Mouse (Mus musculus): ENCODE results near the gene Rsad2. TPM values are rescaled to one million over a fixed set of nuclear protein-coding genes. Genes with fewer than 3 reads are reported as not detected.
A peak's percentile ranks its signal among the peaks of the same experiment; 100 is the strongest.

Gene Rsad2
- polyA plus RNA-seq, 1 experiment = 2.9 TPM

DNA sequence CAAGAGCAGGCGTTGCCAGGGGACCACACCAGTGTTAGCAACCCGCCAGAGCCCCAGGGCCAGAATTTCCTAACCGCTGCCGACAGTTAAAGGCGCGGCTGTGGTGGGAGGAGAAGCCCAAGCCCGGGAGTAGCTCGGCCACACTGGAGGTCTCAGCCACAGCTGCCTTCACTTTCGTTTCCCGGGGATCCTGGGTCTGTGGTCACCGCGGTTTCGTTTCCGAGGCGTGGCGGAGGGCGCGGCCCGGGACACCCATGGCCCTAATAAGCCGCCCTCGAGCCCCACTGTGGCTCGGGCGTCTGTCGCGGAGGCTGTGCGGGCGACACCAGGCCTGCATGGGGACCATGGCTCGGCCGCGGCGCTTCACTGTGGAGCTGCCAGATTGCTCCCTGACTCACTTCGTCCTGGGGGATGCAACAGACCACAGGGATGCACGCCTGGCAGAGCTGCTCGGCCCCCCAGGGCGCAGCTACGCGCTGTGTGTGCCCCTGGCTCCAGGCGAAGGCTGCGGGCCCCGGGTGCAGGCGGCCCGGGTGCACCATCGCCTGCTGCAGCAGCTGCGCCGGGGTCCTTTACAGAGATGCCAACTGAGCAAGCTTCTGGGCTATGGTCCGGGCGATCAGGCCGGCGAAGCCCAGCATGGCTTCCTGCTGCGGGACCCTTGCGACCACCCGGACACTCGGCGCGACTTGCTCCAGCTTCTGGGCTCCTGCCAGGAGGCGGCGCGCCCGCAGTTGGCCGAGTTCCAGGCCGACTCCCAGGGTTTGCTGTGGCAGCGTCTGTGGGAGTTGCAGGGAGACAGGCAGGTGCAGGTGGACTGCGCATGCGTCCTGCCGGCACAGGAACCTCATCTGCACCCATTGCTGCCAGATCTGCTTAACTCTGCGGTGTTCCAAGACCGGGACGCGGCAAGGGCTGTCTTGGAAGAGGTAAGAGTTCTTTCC is 13.1 kb upstream of the Rsad2 start, which contains the start of gene Cmpk2:
TSS of gene Cmpk2 (plus strand) at position 107 of the 944 bp plus-strand sequence.
- peak; percentile 81 for DNase-seq
- under 1% methylated on average over 69 of the region's 69 CpGs for WGBS
- 0 out of 2 replicates have a peak, but pooled peaks have one; percentile 15 for TF ChIP-seq CTCF (IDR thresholded peaks at IDR 0.05; ENCODE audit: borderline replicate concordance, control insufficient read depth, extremely low read depth, insufficient read depth, low read length, poor library complexity)
- TF ChIP-seq POLR2A (IDR thresholded peaks at IDR 0.05; ENCODE audit: control insufficient read depth, extremely low read depth, insufficient read depth, low read length, poor library complexity) = peak; percentile 17; the same call in 1 of the 2 replicates
- H3K27me3 ChIP-seq (ENCODE audit: control insufficient read depth, insufficient read depth, low read length) = no peaks in the 10 kb centered on the region
- H3K4me3 ChIP-seq (ENCODE audit: control insufficient read depth, insufficient read depth, low read length) = peak within 1 kb of the TSS; percentile 83
- H3K27ac ChIP-seq (ENCODE audit: control insufficient read depth, insufficient read depth, low read length) = no peak within 1 kb of the TSS
- no peaks in the 10 kb centered on the region for H3K36me3 ChIP-seq (ENCODE audit: control insufficient read depth, insufficient read depth, low read length)
- H3K4me1 ChIP-seq (replicated peaks; ENCODE audit: control insufficient read depth, insufficient read depth, low read length) = peaks cover 12% of the 10 kb centered on the region

GRCm38 (mm10) chr12:26465600-26465999 is 9.3 kb upstream of the Rsad2 start:
- H3K4me3 ChIP-seq (ENCODE audit: control insufficient read depth, insufficient read depth, low read length) = no peak overlapping the region
- DNase-seq = no peak
- H3K27me3 ChIP-seq (ENCODE audit: control insufficient read depth, insufficient read depth, low read length) = no peaks in the 10 kb centered on the region
- no peaks in the 10 kb centered on the region for H3K36me3 ChIP-seq (ENCODE audit: control insufficient read depth, insufficient read depth, low read length)
- H3K4me1 ChIP-seq (replicated peaks; ENCODE audit: control insufficient read depth, insufficient read depth, low read length) = peaks cover 9% of the 10 kb centered on the region
- no peak overlapping the region for H3K27ac ChIP-seq (ENCODE audit: control insufficient read depth, insufficient read depth, low read length)
- 75% methylated on average over 5 of the region's 5 CpGs for WGBS
- TF ChIP-seq CTCF (IDR thresholded peaks at IDR 0.05; ENCODE audit: borderline replicate concordance, control insufficient read depth, extremely low read depth, insufficient read depth, low read length, poor library complexity) (no peak), POLR2A (IDR thresholded peaks at IDR 0.05; ENCODE audit: control insufficient read depth, extremely low read depth, insufficient read depth, low read length, poor library complexity) (no peak)

GRCm38 (mm10) chr12:26460091-26460490 is 3.8 kb upstream of the Rsad2 start:
- TF ChIP-seq POLR2A (IDR thresholded peaks at IDR 0.05; ENCODE audit: control insufficient read depth, extremely low read depth, insufficient read depth, low read length, poor library complexity) (no peak), CTCF (IDR thresholded peaks at IDR 0.05; ENCODE audit: borderline replicate concordance, control insufficient read depth, extremely low read depth, insufficient read depth, low read length, poor library complexity) (no peak)

GRCm38 (mm10) chr12:26454682-26455081 is 1.6 kb downstream of the Rsad2 start:
- 70% methylated on average over 5 of the region's 5 CpGs for WGBS
- Histone ChIP-seq H3K27ac (ENCODE audit: control insufficient read depth, insufficient read depth, low read length) (no peak overlapping the region), H3K36me3 (ENCODE audit: control insufficient read depth, insufficient read depth, low read length) (no peaks in the 10 kb centered on the region), H3K4me1 (replicated peaks; ENCODE audit: control insufficient read depth, insufficient read depth, low read length) (peaks cover 13% of the 10 kb centered on the region), H3K27me3 (ENCODE audit: control insufficient read depth, insufficient read depth, low read length) (no peaks in the 10 kb centered on the region), H3K4me3 (ENCODE audit: control insufficient read depth, insufficient read depth, low read length) (no peak overlapping the region)
- no peak for TF ChIP-seq CTCF (IDR thresholded peaks at IDR 0.05; ENCODE audit: borderline replicate concordance, control insufficient read depth, extremely low read depth, insufficient read depth, low read length, poor library complexity)
- TF ChIP-seq POLR2A (IDR thresholded peaks at IDR 0.05; ENCODE audit: control insufficient read depth, extremely low read depth, insufficient read depth, low read length, poor library complexity) = no peak
- no peak for DNase-seq

More at GRCm38 (mm10) chr12:26460091-26460490, 3.8 kb upstream of the Rsad2 start:
- WGBS = 12% methylated on average over 2 of the region's 2 CpGs
- Histone ChIP-seq H3K4me3 (ENCODE audit: control insufficient read depth, insufficient read depth, low read length) (no peak overlapping the region), H3K27ac (ENCODE audit: control insufficient read depth, insufficient read depth, low read length) (no peak overlapping the region), H3K4me1 (replicated peaks; ENCODE audit: control insufficient read depth, insufficient read depth, low read length) (peaks cover 13% of the 10 kb centered on the region), H3K27me3 (ENCODE audit: control insufficient read depth, insufficient read depth, low read length) (no peaks in the 10 kb centered on the region), H3K36me3 (ENCODE audit: control insufficient read depth, insufficient read depth, low read length) (no peaks in the 10 kb centered on the region)
- DNase-seq = no peak

DNA sequence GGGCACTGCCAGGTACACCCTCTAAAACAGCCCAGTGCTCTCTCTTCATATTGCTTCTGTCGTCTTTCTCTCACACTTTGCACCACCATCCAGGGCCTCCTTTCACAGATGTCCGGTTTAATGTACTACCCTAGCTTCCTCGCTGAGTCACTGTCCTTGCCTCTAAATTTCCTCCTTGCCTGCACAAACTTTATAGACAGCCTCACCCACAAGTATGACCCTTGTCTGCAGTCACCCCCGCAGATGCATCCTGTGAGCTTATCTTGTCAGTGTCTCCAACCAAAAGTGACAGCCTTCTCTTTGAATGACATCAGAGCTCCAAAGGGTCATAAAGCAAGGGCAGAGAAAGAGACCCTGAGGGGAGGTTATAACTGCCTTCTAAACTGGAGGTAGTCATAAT is 3.3 kb downstream of the Rsad2 start:
- Histone ChIP-seq H3K36me3 (ENCODE audit: control insufficient read depth, insufficient read depth, low read length) (no peaks in the 10 kb centered on the region), H3K4me3 (ENCODE audit: control insufficient read depth, insufficient read depth, low read length) (no peak overlapping the region), H3K27ac (ENCODE audit: control insufficient read depth, insufficient read depth, low read length) (no peak overlapping the region), H3K27me3 (ENCODE audit: control insufficient read depth, insufficient read depth, low read length) (no peaks in the 10 kb centered on the region), H3K4me1 (replicated peaks; ENCODE audit: control insufficient read depth, insufficient read depth, low read length) (peaks cover 12% of the 10 kb centered on the region)
- TF ChIP-seq CTCF (IDR thresholded peaks at IDR 0.05; ENCODE audit: borderline replicate concordance, control insufficient read depth, extremely low read depth, insufficient read depth, low read length, poor library complexity) (no peak), POLR2A (IDR thresholded peaks at IDR 0.05; ENCODE audit: control insufficient read depth, extremely low read depth, insufficient read depth, low read length, poor library complexity) (no peak)
- no peak for DNase-seq
- WGBS = 29% methylated on average over 4 of the region's 4 CpGs

- Histone ChIP-seq H3K27ac (ENCODE audit: control insufficient read depth, insufficient read depth, low read length) (no peak overlapping the region), H3K4me3 (ENCODE audit: control insufficient read depth, insufficient read depth, low read length) (no peak overlapping the region), H3K36me3 (ENCODE audit: control insufficient read depth, insufficient read depth, low read length) (no peaks in the 10 kb centered on the region), H3K27me3 (ENCODE audit: control insufficient read depth, insufficient read depth, low read length) (no peaks in the 10 kb centered on the region), H3K4me1 (replicated peaks; ENCODE audit: control insufficient read depth, insufficient read depth, low read length) (peaks cover 8% of the 10 kb centered on the region)
- WGBS = 21% methylated on average over 1 of the region's 1 CpGs
- TF ChIP-seq POLR2A (IDR thresholded peaks at IDR 0.05; ENCODE audit: control insufficient read depth, extremely low read depth, insufficient read depth, low read length, poor library complexity) (no peak), CTCF (IDR thresholded peaks at IDR 0.05; ENCODE audit: borderline replicate concordance, control insufficient read depth, extremely low read depth, insufficient read depth, low read length, poor library complexity) (no peak)
- DNase-seq = no peak
Observed at GRCm38 (mm10) chr12:26451150-26451549, 5.1 kb downstream of the Rsad2 start.
